Mouse (Mus musculus) heart, postnatal 0 days (tissue): ENCODE measurements around the gene Osbpl8.

Source experiments
- CTCF ChIP-seq: IDR thresholded peaks from 2 replicates; pipeline ENCODE4 v1.5.1; 2016; ENCODE audit warnings: antibody characterized with exemption, control low read depth, low read depth
- EP300 ChIP-seq: IDR thresholded peaks from 2 replicates; pipeline ENCODE4 v1.6.1; 2016; ENCODE audit warnings: antibody characterized with exemption, low read depth

GRCm38 (mm10) chr10:111234450-111235288 is 70.1 kb downstream of the Osbpl8 start:
- no peak for TF ChIP-seq CTCF
- TF ChIP-seq EP300, result no peak
